Mouse (Mus musculus) G1E (cell line): ENCODE results near the gene Bach2.

Experiments used
- CTCF ChIP-seq: IDR thresholded peaks from 2 replicates; pipeline ENCODE4 v1.5.1; 2012; ENCODE audit warnings: low read depth, low read length, inconsistent platforms, mixed read lengths
- GATA1 ChIP-seq: IDR thresholded peaks from 2 replicates; pipeline ENCODE4 v1.6.1; 2012; ENCODE audit warnings: borderline replicate concordance, low read length, inconsistent platforms, mixed read lengths
- TAL1 ChIP-seq: conservative IDR thresholded peaks from 2 replicates; pipeline ENCODE4 v1.6.1; 2012; ENCODE audit warnings: low read depth, low read length, inconsistent platforms, mixed read lengths

DNA sequence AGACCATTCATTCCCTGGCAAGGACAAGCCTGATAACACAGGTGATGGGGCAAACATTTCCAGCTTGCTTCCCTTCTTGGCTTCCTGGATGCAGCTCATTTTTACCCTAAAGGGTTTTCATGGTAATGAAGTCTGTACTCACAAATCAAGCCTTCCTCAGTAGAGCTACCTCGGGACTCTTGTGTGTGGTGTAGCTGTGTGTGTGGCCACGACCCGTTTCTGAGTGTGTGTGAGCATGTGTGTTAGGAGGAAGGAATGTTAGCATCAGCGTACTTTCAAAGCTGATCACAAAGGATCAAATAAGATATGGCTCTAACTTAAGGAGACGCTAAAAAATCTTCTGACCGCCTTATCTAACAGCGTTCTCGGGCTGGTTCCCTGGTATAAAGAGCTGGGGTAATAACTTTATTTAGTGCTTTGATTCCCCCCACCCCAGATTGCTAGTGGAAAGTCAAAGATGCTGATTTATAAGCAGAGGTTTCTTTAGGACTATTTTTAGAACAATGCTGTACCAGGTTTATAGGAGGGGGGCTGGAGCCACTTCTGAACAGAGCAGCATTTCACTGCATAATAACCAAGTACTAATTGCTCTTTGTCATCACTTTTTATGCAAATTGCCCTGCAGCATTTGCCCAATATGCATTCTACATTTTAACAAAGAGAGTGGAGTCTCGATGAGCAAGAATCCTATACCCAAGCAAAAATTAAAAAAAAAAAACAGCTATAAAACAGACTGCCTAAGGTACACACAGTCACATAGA is 28.0 kb upstream of the Bach2 start:
- TF ChIP-seq CTCF (no peak), TAL1 (no peak), GATA1 (no peak)
